Comparison of ENCODE assay signal across 24 mouse cellular contexts in the genomic region with DNA sequence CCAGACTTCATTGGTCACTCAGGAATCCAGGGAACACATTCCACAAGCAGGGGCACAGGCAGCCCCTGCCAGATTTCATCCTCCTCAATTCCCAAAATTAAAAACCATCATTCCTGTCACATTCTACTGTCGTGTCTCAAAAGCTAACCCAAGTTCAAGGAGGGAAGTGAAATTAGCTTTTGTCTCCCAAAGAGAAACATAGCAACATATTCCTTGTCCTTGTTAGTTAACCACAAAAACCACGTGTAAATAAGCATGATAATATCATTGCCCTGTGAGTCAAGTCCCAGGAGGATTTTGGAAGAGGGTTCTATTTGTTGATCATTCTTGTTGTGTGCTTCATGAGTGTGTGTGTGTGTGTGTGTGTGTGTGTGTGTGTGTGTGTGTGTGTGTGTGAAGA.
A peak's percentile ranks its signal among the peaks of the same experiment; 100 is the strongest.
DNase-seq lines count a peak whose midpoint lies in the region; ATAC-seq and TF ChIP-seq lines count a peak whose summit lies in the region.
"Had no signal": no experiment of that assay in that cellular context is flagged by ENCODE, and none has a peak within 500 bp of the region (broad histone marks: within the 10 kb centered on the region; RNA-seq: fewer than 3 reads in every experiment).

No protein-coding gene starts in this region.

- H3K27ac ChIP-seq in bone marrow macrophage, adult 2 months (ENCODE audit: insufficient read depth, low read depth, low read length): peak overlapping the region; percentile 79
- H3K27ac ChIP-seq in neural tube, embryonic 15.5 days (replicated peaks): no peak overlapping the region
- H3K27ac ChIP-seq: embryonic facial prominence, embryonic 15.5 days; forebrain, embryonic 10.5 days; heart, embryonic 13.5 days; hindbrain, embryonic 15.5 days had no signal

- H3K9ac ChIP-seq in neural tube, embryonic 15.5 days (replicated peaks): no peak overlapping the region
- H3K9ac ChIP-seq: embryonic facial prominence, embryonic 15.5 days; heart, embryonic 13.5 days; hindbrain, embryonic 15.5 days had no signal

- 76% methylated on average over 2 of the region's 2 CpGs for WGBS in neural tube, embryonic 15.5 days

- no peak overlapping the region for H3K4me2 ChIP-seq in neural tube, embryonic 15.5 days
- H3K4me2 ChIP-seq: embryonic facial prominence, embryonic 15.5 days; heart, embryonic 13.5 days; hindbrain, embryonic 15.5 days had no signal

- peak; percentile 39 for DNase-seq in kidney, postnatal 14 days
- no peak for DNase-seq in kidney, adult 9 months
- no peak for DNase-seq in frontal cortex, postnatal 14 days (ENCODE audit: low spot score in 2 of 2)
- no peak for DNase-seq in gastrocnemius, postnatal 4 days (ENCODE audit: low spot score in 2 of 2)
- DNase-seq: adrenal gland, adult 2 months; adrenal gland, postnatal 25 days; B cell, adult 2 months; cerebellum, adult 2 months; cerebellum, postnatal 10 days; embryo, embryonic 11 days; gastrocnemius, postnatal 10 days; heart, postnatal 36 days had no signal

- no peak for TF ChIP-seq CTCF in bone marrow macrophage, adult 2 months (IDR thresholded peaks at IDR 0.05; ENCODE audit: low read depth, low read length)

- no peaks in the 10 kb centered on the region for H3K27me3 ChIP-seq in neural tube, embryonic 15.5 days (replicated peaks)
- H3K27me3 ChIP-seq: embryonic facial prominence, embryonic 15.5 days; heart, embryonic 13.5 days; hindbrain, embryonic 15.5 days had no signal

- H3K4me3 ChIP-seq in bone marrow macrophage, adult 2 months (ENCODE audit: insufficient read depth, low read length): no peak overlapping the region
- H3K4me3 ChIP-seq in neural tube, embryonic 15.5 days (replicated peaks): no peak overlapping the region
- H3K4me3 ChIP-seq: embryonic facial prominence, embryonic 15.5 days; erythroblast, embryonic 14.5 days; forebrain, embryonic 10.5 days; heart, embryonic 13.5 days; hindbrain, embryonic 15.5 days had no signal

- peaks cover 48% of the 10 kb centered on the region for H3K4me1 ChIP-seq in bone marrow macrophage, adult 2 months (ENCODE audit: control insufficient read depth, insufficient read depth, low read length)
- H3K4me1 ChIP-seq in neural tube, embryonic 15.5 days: no peaks in the 10 kb centered on the region
- H3K4me1 ChIP-seq: embryonic facial prominence, embryonic 15.5 days; forebrain, embryonic 10.5 days; heart, embryonic 13.5 days; hindbrain, embryonic 15.5 days had no signal

- no peaks in the 10 kb centered on the region for H3K9me3 ChIP-seq in neural tube, embryonic 15.5 days (replicated peaks)
- H3K9me3 ChIP-seq: embryonic facial prominence, embryonic 15.5 days; forebrain, embryonic 10.5 days; heart, embryonic 13.5 days; hindbrain, embryonic 15.5 days had no signal

- TF ChIP-seq POLR2A in bone marrow macrophage, adult 2 months (IDR thresholded peaks at IDR 0.05; ENCODE audit: borderline replicate concordance, low read depth, low read length): no peak

- H3K36me3 ChIP-seq in neural tube, embryonic 15.5 days: no peaks in the 10 kb centered on the region
- H3K36me3 ChIP-seq: embryonic facial prominence, embryonic 15.5 days; forebrain, embryonic 10.5 days; G1E; heart, embryonic 13.5 days; hindbrain, embryonic 15.5 days had no signal

- ATAC-seq in megakaryocyte, adult 5-6 weeks (ENCODE audit: poor library complexity, severe bottlenecking): peak; percentile 68
- no peak for ATAC-seq in neural tube, embryonic 15.5 days (ENCODE audit: low FRiP score)
- ATAC-seq: activated CD4-positive, CD25-positive, alpha-beta regulatory T cell, adult 4 months; CD4-positive, CD25-positive, alpha-beta regulatory T cell, adult 4 months; forebrain, embryonic 14.5 days had no signal
